Mouse (Mus musculus): ENCODE measurements at regions not wholly inside any gene's neighbourhood (a gene's known extent, or its start where the extent isn't known, plus 50 kb on each side); places are given as distances from the start of the nearest gene placed in this dataset.

- TF ChIP-seq CHD2 (IDR thresholded peaks at IDR 0.05; ENCODE audit: low read depth, low read length) (no peak), HCFC1 (IDR thresholded peaks at IDR 0.05; ENCODE audit: borderline replicate concordance, insufficient read depth, low read length) (no peak)
Observed at GRCm38 (mm10) chr4:91595766-91596165, 195.2 kb upstream of the Elavl2 start.

All from ES-E14 (cell line).